Mouse (Mus musculus) kidney, postnatal 14 days (tissue): Measurements from ENCODE around the gene Xrra1.
"Not testable (repeated sequence)": the region's sequence is repeated elsewhere in the genome, so short reads cannot be mapped to it uniquely, and the experiment has no call there.

Source experiments
- DNase-seq: peaks from one replicate; pipeline ENCODE4 v3.0.0; 2022; ENCODE audit warnings: mixed read lengths

Xrra1 gene

GRCm38 (mm10) chr7:99957226-99957965 is 98.5 kb downstream of the Xrra1 start:
- no peak for DNase-seq

- not testable (repeated sequence) for DNase-seq
Measured at GRCm38 (mm10) chr7:99960571-99960970, 101.7 kb downstream of the Xrra1 start.

GRCm38 (mm10) chr7:99961518-99961917 is 102.6 kb downstream of the Xrra1 start:
- DNase-seq = no peak

DNA sequence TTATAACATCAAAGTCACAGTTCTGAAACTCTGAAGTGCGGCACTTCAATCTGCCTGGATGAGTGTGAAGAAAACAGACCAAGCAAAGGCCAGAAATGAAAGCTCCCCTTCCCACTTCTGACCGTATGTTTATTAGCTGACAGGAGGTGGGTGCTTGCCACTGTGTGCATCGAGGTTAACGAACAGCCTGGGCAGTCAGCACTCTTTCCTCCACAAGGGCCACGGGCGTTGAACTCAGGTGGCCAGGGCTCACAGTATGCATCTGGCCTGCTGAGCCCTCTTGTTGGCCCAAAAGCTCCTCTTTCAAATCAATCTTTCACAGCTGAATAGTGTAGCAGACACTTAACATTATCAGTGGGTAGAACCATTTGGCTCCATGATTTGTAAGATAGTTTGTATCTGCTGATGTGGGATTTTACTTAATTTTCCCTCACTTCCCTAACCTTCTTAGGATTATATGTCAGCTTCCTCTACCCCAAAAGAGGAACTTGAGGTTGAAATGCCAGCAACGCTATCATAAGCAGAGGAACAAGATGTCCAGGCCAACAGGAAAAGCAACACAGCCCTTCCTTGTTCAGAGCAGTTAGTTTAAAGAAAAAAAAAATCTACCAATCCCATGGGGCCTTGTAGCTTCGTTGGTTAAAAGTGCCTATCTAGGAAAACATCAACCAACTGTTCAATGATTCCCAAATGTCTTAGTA is 103.8 kb downstream of the Xrra1 start:
- DNase-seq = peak; percentile 52

- no peak for DNase-seq
Measured at GRCm38 (mm10) chr7:99963237-99963860, 104.4 kb downstream of the Xrra1 start.

GRCm38 (mm10) chr7:99965020-99965841 is 106.3 kb downstream of the Xrra1 start:
- peak; percentile 63 for DNase-seq

DNA sequence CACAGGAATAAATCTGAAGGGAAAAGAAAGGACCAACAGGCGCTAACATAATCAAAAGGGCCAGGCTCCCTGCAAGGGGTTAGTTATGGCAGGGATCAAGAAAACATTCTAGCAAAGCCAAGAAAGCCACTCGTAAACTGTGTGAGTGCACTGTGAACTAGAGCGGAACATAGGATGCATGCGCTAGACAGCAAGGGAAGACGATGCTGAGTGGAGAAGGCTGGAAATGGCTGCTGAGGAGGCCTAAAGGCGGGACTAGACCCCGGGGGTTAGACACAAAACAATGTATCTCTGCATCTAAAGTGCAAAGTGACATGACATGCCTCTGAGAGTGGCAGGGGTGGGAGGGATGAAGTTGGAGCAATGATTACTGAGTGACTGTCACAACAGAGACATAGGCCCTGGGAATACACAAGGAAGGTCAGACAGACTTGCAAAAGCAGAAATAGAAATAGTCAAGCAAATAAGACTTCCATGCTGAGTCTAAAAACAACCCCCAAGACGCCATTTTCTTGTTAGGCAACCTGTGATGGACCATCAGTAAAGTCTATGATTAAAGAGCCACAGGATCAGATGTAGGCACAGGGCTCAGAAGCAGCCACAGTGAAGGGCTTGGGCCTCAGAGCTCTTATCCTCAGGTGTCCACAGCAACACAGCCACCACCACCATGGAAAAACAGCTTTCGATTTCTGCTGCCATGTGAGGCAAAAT is 107.2 kb downstream of the Xrra1 start:
- DNase-seq = no peak
